In the genomic region with DNA sequence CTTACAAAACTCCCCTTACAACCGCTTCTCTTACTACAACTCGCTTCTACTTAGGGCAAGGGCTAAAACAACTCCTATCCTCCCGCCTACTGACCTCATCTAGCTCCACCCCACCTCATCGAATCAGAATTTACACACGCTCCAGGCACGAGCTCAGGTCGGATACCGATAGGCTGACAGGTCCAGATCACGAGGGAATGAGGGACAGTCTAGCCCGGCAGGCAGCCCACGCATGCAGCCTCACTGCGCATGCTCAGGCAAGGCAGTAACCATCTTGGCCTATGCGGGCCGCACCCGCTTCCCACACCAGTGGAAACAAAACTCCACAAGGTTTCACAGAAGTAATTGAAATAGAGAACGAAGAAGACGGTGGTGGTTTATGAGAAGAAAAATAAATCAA, we compare ENCODE assay signal across 17 mouse cellular contexts. TPM values are rescaled to one million over a fixed set of nuclear protein-coding genes. Genes with fewer than 3 reads are reported as not detected.
"Had no signal": no experiment of that assay in that cellular context is flagged by ENCODE, and none has a peak within 500 bp of the region (broad histone marks: within the 10 kb centered on the region; RNA-seq: fewer than 3 reads in every experiment).

No protein-coding gene starts in this region.

- H3K36me3 ChIP-seq: limb, embryonic 12.5 days; liver, embryonic 13.5 days; lung, embryonic 15.5 days; midbrain, embryonic 15.5 days; neural tube, embryonic 12.5 days had no signal

- DNase-seq: kidney, adult 2 months; layer of hippocampus, adult 9-11 months; layer of hippocampus, postnatal 36 days; liver; liver, embryonic 13.5 days; liver, postnatal 0 days; lung, postnatal 14 days; thymus, adult 18-20 months; thymus, postnatal 14 days had no signal

- H3K4me2 ChIP-seq: limb, embryonic 12.5 days; liver, embryonic 13.5 days; lung, embryonic 15.5 days; midbrain, embryonic 11.5 days; midbrain, embryonic 15.5 days; neural tube, embryonic 12.5 days had no signal

- H3K27ac ChIP-seq: limb, embryonic 12.5 days; liver, embryonic 13.5 days; lung, embryonic 15.5 days; macrophage; midbrain, embryonic 15.5 days; neural tube, embryonic 12.5 days had no signal

- H3K9me3 ChIP-seq: limb, embryonic 12.5 days; liver, embryonic 13.5 days; lung, embryonic 15.5 days; midbrain, embryonic 15.5 days; neural tube, embryonic 12.5 days had no signal

- ATAC-seq: intestine, embryonic 16.5 days; liver, postnatal 0 days; midbrain, embryonic 15.5 days had no signal

- H3K27me3 ChIP-seq: limb, embryonic 12.5 days; liver, embryonic 13.5 days; lung, embryonic 15.5 days; megakaryocyte, embryonic 14.5 days; midbrain, embryonic 15.5 days; neural tube, embryonic 12.5 days had no signal

- H3K4me1 ChIP-seq: limb, embryonic 12.5 days; liver, embryonic 13.5 days; lung, embryonic 15.5 days; megakaryocyte, embryonic 14.5 days; midbrain, embryonic 15.5 days; neural tube, embryonic 12.5 days had no signal

- H3K4me3 ChIP-seq: limb, embryonic 12.5 days; liver, embryonic 13.5 days; lung, embryonic 15.5 days; megakaryocyte, embryonic 14.5 days; midbrain, embryonic 15.5 days; neural tube, embryonic 12.5 days had no signal

- H3K9ac ChIP-seq: limb, embryonic 12.5 days; liver, embryonic 13.5 days; liver, postnatal 0 days; lung, embryonic 15.5 days; midbrain, embryonic 15.5 days; neural tube, embryonic 12.5 days had no signal

RNA-seq across cellular contexts. Expression of gene Zfp385b, which starts 20.1 kb away (rescaled TPM):
- polyA plus RNA-seq: macrophage had no signal
